Mouse (Mus musculus): ENCODE results near the gene Cyp27a1.
A peak's percentile ranks its signal among the peaks of the same experiment; 100 is the strongest.

Cyp27a1 gene

DNA sequence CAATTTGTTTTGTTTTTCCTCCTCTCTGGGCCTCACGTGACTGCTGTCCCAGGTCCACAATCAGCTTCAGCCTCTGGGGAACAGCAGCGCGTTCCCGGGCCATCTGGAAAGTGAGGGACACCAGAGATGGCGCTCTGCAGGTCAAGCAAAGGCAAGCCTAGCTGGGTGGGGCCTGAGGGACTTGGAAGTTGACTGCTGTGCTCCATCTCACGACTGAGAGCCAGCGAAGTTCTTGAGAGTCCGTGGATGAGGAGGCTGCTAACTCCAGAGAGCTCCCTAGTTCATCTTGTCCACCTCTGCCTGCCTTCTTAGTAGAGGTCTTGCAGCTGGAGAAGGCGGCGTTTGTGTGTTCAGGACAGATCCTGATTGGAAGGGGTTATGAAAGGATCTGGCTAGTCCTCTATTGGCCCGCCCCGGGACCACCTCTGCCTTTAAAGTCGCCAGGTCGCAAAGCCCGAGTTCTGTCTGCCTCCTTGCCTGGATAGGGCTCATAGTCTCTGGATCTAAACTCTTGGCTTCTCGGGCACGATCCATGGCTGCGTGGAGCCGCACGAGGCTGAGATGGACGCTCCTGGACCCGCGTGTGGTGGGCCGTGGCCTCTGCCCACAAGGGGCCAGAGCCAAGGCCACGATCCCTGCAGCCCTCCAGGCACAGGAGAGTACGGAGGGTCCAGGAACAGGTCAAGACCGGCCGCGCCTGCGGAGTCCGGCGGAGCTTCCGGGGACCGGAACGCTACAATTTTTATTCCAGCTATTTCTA lies at the start of gene Cyp27a1:
TSS of gene Cyp27a1 (plus strand) at position 476 of the 760 bp plus-strand sequence.
- DNase-seq: no peak

DNA sequence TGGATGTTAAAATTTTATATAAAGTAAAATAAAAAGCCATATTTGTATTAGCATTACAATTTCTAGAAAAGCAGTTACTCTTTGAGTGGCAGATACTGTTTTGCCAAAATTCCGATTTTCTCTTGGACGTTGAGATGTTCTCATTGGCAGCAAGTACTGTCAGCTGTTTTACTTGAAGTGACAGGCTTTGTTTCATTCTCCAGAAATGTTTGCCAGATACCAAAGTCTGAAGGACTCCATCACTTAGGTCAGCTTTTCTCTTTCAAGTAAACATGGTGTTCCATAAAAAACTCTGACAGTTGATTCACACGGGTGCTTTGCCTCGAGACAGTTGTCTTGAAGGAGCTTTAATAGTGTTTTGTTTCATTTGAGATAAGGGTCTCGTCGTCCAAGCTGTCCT lies 48.2 kb upstream of the Cyp27a1 start:
- DNase-seq: no peak

DNA sequence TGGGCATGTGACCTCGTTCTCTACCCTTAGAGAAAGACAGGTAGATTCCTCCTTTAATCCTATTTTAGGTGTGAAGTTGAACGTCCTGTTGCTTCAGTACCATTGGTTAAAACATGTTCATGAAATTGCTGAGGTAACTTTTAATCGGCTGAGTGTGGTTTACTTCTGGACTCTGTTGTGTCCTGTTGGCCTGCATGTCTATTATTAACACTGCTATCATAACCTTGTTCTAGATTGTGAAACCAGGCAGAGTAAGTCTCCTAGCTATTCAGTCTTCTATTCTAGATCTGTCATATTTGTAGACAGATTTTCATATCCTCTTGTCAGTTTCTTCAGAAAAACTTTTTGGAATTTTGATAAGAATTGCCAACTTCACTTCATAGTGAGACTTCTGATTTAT lies 45.0 kb upstream of the Cyp27a1 start:
- DNase-seq: no peak

DNA sequence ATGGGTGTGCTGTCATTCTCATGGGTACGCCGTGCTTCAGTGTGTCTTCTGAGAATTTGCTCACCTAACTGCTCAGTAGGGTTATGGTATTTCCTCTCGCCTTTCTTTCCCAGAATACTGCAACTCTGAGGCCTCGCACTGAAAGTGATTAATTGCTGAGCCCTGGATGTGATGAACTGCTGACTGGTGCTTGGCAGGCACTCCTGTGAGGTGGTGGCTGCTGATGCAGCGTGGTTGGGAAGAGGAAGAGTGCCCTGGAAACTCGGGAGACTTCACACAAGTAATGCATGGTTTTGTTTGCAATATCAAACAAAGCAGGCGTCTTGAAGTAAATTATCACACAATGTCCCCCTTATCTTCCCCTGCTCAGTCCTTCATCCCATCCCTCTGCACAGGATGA lies 40.6 kb upstream of the Cyp27a1 start:
- DNase-seq: no peak

DNA sequence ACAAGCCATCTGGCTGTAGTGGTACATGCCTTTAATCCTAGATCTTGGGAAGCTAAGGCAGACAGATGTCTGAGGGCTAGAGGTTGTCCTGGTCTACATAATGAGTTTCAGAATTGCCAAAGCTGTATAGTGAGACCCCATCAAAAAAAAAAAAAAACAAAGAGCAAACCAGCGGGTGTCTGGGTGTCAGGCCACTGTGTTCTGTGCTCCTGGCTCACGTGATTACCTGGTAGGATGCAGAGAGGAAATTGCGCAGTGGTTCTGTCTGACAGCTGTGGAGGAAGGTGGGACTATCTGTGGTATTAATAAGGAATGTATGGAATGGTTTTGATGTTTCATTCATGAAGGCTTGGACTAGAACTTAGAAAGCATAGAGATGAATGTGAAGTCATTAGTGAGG lies 36.5 kb upstream of the Cyp27a1 start:
- no peak for DNase-seq

DNA sequence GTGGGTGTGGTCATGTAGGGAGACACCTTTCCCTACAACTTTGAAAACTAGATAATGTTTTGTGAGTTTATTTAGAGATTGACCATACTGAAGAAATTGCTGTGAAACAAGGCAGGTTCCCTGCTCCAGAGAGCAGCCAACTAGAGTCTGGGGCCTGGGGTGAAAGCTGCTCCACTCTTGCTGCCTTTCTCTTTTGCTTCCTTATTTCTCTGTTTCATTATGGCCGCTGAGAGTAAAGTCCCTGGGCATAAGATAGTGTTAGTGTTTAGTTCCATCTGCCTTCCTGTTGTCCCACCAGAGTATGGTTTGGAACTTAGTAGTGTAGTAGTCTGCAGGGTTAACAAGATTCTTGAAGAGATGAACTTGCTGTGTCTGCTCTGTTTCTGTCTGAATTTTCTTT lies 35.5 kb upstream of the Cyp27a1 start:
- no peak for DNase-seq

DNA sequence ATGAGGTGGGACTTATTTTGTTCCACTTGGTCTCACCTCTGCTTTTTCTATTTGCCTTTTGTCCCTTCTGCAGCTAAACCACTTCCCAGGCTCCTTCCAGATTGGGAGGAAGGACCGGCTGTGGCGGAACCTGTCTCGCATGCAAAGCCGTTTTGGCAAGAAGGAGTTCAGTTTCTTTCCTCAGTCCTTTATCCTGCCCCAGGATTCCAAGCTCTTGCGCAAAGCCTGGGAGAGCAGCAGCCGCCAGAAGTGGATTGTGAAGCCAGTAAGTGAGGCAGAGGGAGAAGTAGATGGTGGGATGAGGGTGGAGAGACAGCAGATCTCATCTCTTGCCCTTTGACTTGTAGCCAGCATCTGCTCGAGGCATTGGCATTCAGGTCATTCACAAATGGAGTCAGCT lies 26.2 kb upstream of the Cyp27a1 start:
- no peak for DNase-seq

DNA sequence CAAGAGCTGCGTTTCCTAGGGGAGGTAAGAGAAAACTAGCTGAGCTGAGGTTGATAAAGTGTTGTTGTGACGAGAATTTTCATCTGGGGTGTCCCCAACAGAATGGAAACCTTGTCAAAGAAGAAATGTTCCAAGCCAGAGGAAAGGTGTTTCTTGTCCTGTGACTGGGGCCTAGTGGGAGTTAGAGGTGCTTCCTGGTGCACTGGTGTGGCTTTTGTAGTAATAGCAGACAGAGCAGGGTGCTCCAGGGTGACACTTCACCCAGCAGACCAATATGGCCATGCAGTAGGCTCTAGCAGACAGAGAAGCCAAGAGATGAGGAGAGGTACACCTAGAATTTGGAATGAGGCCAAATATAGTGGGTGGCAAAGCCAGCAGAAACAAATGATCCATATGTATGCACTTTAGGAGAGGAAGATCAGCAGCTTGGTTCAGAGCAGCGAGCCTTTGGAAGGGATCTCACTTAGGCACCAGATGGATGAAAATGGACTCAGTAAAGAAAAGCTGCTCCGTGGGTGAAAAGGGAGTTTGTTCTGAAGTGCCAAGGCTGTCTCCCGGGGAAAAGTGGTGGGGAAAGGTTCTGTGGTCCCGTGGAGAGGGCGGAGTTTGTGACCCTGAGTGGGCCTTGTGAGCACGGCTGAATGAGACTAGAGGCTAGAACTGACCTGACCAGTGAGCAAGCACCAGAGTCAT lies 19.3 kb upstream of the Cyp27a1 start:
- no peak for DNase-seq

DNA sequence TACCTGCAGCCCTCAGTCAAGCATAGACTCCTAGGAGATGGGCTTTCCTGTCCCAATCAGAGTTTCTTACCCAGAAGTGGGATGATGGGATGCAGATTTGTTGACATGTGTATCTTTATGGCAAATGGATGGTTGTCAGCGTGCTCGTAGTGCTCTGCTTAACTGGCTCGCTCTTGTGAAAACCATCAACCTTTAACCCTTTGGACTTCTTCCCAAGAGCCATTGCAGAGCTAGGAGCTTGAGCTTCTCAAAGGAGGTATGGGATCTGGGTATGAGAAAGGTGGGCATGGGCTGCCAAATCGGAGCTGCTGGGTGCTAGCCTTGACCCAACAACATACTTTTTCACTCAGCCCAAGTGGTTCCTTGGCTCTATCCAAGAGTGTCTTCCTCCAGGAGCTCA lies 17.5 kb upstream of the Cyp27a1 start:
- no peak for DNase-seq

DNA sequence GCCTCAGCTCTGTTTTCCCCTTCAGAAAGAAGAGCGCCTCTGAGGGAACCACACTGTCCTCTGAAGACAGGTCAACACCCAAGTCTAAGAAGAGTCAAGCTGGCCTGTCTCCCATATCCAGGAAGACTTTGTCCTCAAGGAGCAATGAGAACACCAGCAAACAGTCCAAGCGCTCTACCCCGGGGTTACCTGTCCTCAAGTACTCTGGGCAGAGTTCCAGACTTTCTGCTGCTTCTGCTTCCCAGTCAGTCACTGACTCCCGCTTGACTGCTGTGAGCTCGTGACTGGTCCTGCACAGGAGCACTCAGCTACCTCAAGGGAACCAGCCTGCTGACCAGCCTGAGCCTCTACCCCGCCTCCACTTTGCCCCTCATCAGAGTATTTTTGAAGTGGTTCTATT lies 16.0 kb upstream of the Cyp27a1 start:
- no peak for DNase-seq

DNA sequence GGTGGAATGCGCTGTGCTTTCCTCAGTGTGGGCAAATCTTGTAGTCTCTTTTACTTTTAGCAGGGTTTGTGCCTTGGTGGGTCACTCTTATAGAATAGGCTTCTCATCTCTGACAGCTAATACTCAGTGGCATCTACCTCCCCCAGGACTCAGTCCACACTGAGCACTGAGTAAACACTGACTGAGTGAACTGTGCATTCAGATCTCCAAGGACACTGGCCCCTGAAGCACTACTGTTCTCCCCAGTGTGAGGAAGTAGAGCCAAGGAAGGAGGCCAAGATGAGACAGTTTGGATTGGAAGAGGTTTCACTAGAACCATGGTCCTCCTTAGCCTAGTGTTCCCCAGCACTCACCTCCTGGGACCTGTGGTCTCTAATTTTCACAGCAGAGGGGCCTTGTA lies 15.0 kb upstream of the Cyp27a1 start:
- no peak for DNase-seq

DNA sequence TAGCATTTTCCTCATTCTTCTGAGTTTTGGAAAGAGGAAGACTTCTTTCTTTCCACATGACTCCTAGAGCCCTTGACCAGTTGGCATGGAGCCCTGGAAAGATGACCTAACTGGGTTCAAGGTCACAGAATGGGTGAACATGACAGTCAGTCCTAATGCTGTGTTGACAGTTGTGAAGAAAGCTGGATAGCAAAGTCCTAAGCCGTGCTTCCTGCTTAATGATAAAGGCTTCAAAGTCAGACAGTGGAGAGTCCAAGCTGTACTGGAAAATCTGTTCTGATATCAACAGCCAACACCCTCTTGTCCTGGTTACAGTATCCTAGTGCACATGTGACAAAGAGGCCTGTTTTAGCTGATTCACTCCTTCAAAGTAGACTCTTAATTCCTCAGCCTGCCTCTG lies 14.6 kb upstream of the Cyp27a1 start:
- no peak for DNase-seq

DNA sequence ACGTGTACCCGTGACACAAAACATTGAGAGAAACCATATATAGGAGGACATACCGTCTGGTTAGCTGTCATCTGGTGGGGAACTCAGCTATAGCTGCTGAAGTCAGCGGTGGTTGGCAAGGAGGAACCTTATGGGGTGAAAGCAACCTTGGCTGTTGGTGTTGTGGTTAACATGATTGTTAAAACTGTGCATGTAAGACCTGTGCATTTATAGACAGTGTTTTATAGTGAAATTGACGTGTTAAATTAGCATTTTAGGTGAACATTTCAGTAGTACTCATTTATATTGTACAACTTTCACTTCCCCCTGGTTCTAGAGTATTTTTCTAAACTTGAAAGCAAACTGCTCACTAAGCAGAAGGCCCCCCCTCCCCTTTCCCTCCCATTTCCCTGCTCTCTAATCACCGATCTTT lies 11.2 kb upstream of the Cyp27a1 start:
- no peak for DNase-seq

DNA sequence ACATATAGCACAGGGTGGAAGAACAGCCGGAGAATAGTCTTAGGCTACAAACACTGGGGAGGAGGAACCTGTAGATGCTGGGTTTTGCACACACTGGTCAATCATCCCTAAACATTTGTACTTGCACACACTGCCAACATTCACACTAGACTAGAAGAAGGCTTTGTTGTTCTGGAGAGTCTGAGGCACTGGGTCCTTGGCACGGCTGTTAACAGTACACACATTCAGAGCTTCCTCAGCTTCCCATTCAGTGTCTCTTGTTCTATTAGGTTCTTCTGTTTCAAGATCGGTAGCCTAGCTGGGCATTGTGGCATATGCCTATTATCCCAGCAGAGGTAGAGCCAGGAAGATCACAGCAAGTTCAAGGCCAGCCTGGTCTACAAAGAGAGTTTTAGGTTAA lies 9.2 kb upstream of the Cyp27a1 start:
- DNase-seq: no peak

DNA sequence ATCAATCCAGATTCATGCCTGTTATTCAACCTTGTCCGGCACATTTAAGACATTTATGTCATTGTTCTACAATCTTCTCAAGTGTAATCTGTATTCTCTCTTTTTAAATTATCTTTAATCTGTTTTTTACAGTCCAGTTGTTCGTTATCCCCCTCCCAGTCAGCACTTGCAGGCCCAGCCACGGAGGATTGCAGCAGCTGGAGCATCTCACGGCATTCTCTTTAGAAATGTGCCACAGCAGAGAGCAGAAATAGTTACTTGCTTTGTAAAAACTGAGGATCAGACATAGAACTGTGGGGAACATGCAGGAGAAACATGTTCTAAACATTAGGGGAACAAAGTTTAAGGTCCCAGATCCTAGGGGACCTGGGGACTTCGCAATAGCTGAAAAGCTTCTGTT lies 8.4 kb upstream of the Cyp27a1 start:
- no peak for DNase-seq

DNA sequence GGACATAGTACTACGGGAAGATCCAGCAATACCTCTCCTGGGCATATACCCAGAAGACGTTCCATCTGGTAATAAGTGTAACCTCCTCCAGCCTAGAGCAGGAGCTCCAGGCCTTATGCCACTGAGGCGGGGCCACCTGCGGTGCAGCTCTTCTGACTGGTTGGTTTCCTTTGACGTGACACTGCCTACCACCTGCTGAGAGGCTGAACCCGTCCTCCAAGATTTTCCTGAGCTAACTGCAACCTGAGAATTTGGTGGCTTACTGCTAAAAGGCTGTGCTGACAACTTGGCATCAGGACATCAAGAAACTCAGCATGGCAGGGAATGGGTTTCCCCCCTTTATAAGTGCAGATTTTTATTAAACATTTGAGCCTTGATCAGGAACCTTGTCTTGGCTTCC lies 3.8 kb upstream of the Cyp27a1 start:
- peak; percentile 16 for DNase-seq

DNA sequence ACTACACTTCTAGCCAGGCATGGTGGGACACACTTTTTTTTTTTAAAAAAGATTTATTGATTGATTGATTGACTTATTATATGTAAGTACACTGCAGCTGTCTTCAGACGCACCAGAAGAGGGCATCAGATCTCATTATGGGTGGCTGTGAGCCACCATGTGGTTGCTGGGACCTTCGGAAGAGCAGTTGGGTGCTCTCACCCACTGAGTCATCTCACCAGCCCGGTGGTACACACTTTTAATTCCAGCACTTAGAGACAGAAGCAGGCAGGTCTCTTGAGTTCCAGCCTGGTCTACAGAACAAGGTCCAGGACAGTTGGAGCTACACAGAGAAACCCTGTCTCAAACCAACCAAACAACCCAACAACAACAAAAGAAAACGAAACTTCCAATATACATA lies 1.3 kb upstream of the Cyp27a1 start:
- DNase-seq: no peak

DNA sequence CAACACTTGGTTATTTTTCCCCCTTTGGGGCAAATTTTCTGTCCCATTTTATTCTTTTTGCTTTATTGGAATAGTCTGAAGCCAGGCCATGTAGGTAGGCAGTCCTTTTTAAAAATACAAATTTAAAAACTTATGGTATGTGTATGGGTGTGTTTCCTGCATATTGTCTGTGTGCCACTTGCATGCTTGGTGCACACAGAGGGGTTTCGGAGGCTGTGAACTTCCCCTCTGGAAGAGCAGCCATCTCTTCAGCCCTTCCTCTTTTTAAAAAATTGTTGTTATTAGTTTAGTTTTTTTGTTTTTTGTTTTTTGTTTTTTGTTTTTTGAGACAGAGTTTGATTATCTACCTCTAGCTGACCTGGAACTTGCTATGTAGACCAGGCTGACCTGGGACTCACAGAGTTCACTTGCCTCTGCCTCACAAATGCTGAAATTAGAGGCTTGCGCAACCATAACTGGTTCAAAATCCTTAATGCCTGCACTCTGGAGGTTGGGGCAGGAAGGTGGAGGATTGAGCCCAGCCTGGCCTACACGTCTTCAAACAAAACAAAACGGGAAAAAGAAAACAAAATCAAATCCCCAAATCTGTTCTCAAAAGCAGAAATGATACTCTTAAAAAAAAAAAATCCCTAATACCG lies 794 bp upstream of the Cyp27a1 start:
- no peak for DNase-seq

DNA sequence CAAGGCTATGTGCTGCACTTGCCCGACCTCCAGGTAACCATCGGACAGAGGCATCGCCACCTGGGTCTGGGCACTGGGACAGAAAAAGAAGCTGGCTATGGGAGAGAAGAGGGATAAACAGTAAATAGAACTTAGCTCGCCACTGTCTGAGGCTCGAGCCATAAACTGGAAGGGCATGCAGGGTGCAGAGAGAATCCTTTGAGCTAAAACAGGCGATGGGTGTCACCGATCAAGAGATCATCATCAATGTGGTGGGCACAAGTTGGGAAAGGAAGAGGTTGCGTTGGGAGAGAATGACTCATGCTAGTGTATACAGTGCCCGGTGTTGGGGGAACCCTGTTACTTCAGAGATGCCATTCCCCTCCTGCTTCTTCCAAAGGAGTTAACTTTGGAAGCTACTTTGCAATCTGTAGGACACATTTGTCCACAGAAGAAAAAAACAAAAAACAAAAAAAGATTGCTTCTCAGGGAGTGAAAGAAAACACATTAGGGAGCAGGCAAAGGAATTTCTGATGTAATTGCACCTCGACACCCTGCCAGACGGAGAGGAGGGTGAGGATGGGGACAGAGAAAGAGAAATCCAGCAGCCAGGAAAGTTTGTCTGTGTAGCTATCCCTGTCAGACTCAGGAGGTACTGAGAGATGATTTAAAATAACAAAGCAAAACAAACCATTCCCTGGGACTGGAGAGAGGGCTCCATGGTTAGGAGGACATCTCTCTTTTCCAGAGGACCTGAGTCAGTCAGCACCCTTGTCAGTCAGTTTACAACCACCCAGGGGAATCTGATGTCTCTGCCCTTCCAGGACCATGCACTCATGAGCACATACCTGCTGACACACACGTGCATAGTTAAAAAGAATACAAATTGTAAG lies 721 bp downstream of the Cyp27a1 start:
- DNase-seq: no peak

DNA sequence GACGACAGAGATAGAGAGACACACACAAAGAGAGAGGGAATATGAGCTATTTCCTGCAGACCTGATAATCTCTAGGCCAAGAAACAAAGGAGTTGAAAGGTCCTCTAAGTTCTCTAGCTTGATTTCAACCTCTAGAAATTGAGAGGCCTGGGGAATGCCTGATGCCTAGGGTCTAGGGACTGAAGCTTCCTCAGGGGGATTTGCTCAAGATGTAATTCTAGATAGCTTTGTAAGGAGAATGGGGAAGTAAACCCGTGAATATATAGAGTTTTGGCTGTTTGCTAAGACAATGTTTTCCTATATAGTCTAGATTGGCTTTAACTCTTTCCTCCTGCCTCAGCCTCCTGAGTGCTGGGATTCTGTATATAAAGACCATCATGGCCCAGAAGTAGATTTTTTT lies 1.6 kb downstream of the Cyp27a1 start:
- DNase-seq: no peak

DNA sequence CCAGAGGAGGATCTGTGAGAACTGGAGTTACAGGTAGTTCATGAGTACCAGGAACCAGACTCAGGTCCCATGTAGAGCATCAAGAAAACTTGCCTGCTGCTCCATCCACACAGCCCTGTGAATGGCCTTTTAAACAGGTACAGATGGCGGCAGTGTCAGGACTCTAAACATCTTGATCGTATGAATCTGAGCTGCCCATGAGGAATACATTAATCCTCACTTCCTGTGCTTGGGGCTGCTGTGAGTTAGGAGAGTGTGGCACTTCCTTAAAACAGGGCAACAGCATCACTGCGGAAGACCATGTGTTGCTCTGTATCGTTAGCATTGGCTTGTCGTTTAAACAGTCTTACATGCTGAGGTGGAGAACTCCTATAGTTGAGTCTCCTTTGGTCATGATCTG lies 2.1 kb downstream of the Cyp27a1 start:
- DNase-seq: no peak

DNA sequence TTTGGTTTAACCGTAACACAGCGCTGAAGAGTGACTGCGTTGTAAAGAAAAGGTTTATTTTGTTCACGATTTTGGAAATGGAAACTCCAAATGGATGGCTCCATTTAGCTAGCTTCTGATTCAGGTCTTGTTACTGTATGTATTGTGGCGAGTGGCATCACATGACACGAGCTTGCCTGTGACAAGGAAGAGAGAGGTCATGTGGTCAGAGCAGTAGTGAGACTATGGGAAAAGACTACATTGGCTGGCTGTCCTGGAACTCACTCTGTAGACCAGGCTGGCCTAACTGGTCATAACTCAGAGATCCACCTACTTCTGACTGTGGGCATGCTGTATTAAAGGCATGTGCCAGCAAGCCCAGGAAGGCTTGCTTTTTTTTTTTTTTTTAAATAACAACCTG lies 2.5 kb downstream of the Cyp27a1 start:
- DNase-seq: no peak

DNA sequence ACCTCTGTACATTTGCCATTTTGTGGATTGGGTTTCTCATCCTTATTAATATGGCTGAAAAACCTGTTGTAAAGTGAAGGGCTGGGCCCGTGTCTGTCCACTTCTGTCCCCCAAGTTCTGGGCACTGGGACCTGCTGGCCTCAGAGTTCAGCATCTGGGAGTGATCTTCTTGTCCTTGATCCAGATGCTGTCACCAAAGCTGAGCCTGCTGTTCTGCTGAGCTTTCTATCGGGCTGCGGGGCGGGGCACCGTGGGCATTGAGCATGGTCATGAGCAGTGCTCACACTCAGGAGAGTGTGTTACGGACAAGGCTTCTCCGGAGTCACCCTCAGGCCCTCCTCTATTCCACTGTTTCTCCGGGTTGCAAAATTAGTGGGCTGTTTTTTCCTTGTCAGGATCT lies 4.7 kb downstream of the Cyp27a1 start:
- DNase-seq: no peak

All from thymus, postnatal 4 days (tissue).